Mouse (Mus musculus) 3T3-L1 (cell line): Measurements from ENCODE around the gene Sppl2b.

Experiments
- DNase-seq: peaks from one replicate; pipeline ENCODE4 v3.0.0-alpha.2; 2015; ENCODE audit warnings: low read depth, low spot score

The Sppl2b gene

GRCm38 (mm10) chr10:80845055-80845693 lies 9.9 kb upstream of the Sppl2b start:
- DNase-seq: no peak

- no peak for DNase-seq
Measured at GRCm38 (mm10) chr10:80845732-80846131, 9.3 kb upstream of the Sppl2b start.

- peak; percentile 23 for DNase-seq
Measured at GRCm38 (mm10) chr10:80848571-80848970, 6.5 kb upstream of the Sppl2b start.

GRCm38 (mm10) chr10:80855749-80856073 lies 636 bp downstream of the Sppl2b start:
- no peak for DNase-seq

GRCm38 (mm10) chr10:80856267-80856666 lies 1.2 kb downstream of the Sppl2b start:
- DNase-seq: peak; percentile 86

GRCm38 (mm10) chr10:80856908-80857307 lies 1.8 kb downstream of the Sppl2b start:
- no peak for DNase-seq

GRCm38 (mm10) chr10:80857386-80857785 lies 2.3 kb downstream of the Sppl2b start:
- no peak for DNase-seq

GRCm38 (mm10) chr10:80857848-80858247 lies 2.8 kb downstream of the Sppl2b start:
- no peak for DNase-seq

GRCm38 (mm10) chr10:80858350-80858935 lies 3.4 kb downstream of the Sppl2b start:
- DNase-seq: no peak

- no peak for DNase-seq
Measured at GRCm38 (mm10) chr10:80862305-80862704, 7.2 kb downstream of the Sppl2b start.

- DNase-seq: no peak
Measured at GRCm38 (mm10) chr10:80864446-80864845, 9.4 kb downstream of the Sppl2b start.

GRCm38 (mm10) chr10:80870993-80871392 lies 15.9 kb downstream of the Sppl2b start:
- DNase-seq: no peak

GRCm38 (mm10) chr10:80871581-80871980 lies 16.5 kb downstream of the Sppl2b start, which contains the start of gene Tmprss9:
TSS of gene Tmprss9 (plus strand) at chr10:80871848.
- no peak for DNase-seq

GRCm38 (mm10) chr10:80874035-80874434 lies 19.0 kb downstream of the Sppl2b start:
- DNase-seq: no peak

- peak; percentile 73 for DNase-seq
Measured at GRCm38 (mm10) chr10:80876028-80876427, 21.0 kb downstream of the Sppl2b start.

GRCm38 (mm10) chr10:80876594-80876993 lies 21.5 kb downstream of the Sppl2b start:
- DNase-seq: no peak

GRCm38 (mm10) chr10:80880131-80880641 lies 25.1 kb downstream of the Sppl2b start:
- DNase-seq: peak; percentile 80

- DNase-seq: peak; percentile 27
Measured at GRCm38 (mm10) chr10:80880901-80881300, 25.8 kb downstream of the Sppl2b start.

GRCm38 (mm10) chr10:80881301-80881700 lies 26.2 kb downstream of the Sppl2b start:
- DNase-seq: peak; percentile 78

GRCm38 (mm10) chr10:80887181-80887580 lies 32.1 kb downstream of the Sppl2b start:
- peak; percentile 8 for DNase-seq

GRCm38 (mm10) chr10:80895100-80895499 lies 40.0 kb downstream of the Sppl2b start:
- DNase-seq: no peak

GRCm38 (mm10) chr10:80895697-80896096 lies 40.6 kb downstream of the Sppl2b start:
- DNase-seq: no peak
